Mouse (Mus musculus) left cerebral cortex, adult 9 months (tissue): ENCODE measurements around the gene Pkdcc.

ENCODE experiments used
- DNase-seq, 2 experiments: peaks; one replicate each; pipeline ENCODE4 v3.0.0; 2022; ENCODE audit warnings: low spot score in 2 of 2

Pkdcc gene

GRCm38 (mm10) chr17:83246090-83246489 is 31.0 kb downstream of the Pkdcc start:
- no peak for DNase-seq

DNA sequence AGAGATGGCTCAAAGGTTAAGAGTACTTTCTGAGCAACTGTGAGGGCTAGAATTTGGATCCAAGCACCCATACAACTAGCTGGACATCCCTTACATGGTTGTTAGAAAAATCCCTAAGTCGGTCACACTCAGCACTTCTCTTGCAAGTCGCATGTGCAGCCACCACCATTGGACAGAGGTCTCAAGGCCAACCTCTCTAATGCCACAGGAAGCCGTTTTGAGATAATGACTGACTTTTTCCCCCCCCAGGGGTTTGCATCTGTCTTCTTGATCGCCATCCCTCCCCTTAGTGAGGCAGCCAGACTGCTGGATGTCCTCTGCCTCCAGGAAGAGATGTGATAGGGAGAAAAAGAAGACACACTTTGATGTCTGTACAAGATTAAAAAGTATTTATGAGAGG is 32.1 kb downstream of the Pkdcc start:
- no peak for DNase-seq

- no peak for DNase-seq
Measured at GRCm38 (mm10) chr17:83248467-83248866, 33.4 kb downstream of the Pkdcc start.

GRCm38 (mm10) chr17:83250903-83251526 is 35.9 kb downstream of the Pkdcc start:
- DNase-seq, result no peak

GRCm38 (mm10) chr17:83253051-83253649 is 38.1 kb downstream of the Pkdcc start:
- DNase-seq, result peak in 1 of 2 experiments; percentile 70

- peak; percentile 85 to 93 for DNase-seq
Measured at GRCm38 (mm10) chr17:83267202-83268128, 52.4 kb downstream of the Pkdcc start.

- peak in 1 of 2 experiments; percentile 70 for DNase-seq
Measured at GRCm38 (mm10) chr17:83271509-83271908, 56.4 kb downstream of the Pkdcc start.

DNA sequence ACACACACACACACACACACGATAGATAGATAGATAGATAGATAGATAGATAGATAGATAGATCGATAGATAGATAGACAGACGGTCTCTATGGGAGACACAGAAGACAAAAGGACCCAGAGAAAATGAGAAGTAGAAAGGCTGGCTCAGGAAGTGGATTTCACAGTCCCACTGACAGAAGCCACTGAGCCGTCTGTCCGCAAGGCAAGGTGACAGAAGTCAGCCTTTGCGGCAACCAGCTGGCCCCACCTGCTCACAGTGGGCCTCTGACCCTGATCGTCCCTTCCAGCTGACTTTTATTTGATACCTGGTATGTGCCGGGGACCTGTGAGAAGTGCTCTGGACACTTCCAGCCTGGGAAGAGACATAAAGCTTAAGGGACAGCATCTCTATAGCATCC is 57.5 kb downstream of the Pkdcc start:
- DNase-seq, result no peak

DNA sequence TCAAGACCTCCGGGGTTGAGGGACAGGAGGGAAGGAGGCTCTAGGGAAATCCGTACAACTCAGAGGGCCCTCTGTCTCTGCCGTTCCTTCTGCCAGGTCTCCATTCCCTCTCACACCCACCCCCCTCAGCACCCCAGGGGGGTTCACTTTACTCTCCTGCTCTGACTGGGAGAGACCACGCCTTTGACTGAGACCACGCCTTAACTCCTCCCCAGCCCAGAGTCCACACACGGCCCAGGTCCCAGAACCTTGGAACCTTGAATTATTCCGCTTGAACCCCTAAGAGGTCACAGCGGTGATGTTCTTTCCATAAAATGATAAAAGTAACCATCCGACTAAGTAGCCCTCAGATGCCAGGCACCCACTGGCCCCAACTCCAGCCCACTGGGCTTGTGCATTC is 58.5 kb downstream of the Pkdcc start:
- DNase-seq, result no peak

- no peak for DNase-seq
Measured at GRCm38 (mm10) chr17:83274101-83274500, 59.0 kb downstream of the Pkdcc start.
